In genomic region chr3:129596098-129596497, GRCm38 (mm10) we compare ENCODE assay signal across 16 mouse cellular contexts.
"Had no signal": no experiment of that assay in that cellular context is flagged by ENCODE, and none has a peak within 500 bp of the region (broad histone marks: within the 10 kb centered on the region; RNA-seq: fewer than 3 reads in every experiment).

No protein-coding gene starts in this region.

- DNase-seq: gastrocnemius, adult 2 months; gastrocnemius, postnatal 10 days; gastrocnemius, postnatal 25 days; heart, adult 18-20 months; heart, postnatal 10 days; heart, postnatal 4 days; kidney, adult 11 months; kidney, adult 2 months; kidney, adult 9 months; kidney, postnatal 14 days; kidney, postnatal 36 days; layer of hippocampus, adult 9-11 months; layer of hippocampus, postnatal 36 days; left cerebral cortex, postnatal 4 days had no signal

- ATAC-seq: hindbrain, postnatal 0 days; liver, embryonic 12.5 days had no signal
